Mouse (Mus musculus): ENCODE results near the gene Nek3. TPM values are rescaled to one million over a fixed set of nuclear protein-coding genes. Genes with fewer than 3 reads are reported as not detected.
A peak's percentile ranks its signal among the peaks of the same experiment; 100 is the strongest.

The Nek3 gene
- total and polyA plus RNA-seq, 2 experiments from 2014 or later = 4.1 to 5.1 TPM

DNA sequence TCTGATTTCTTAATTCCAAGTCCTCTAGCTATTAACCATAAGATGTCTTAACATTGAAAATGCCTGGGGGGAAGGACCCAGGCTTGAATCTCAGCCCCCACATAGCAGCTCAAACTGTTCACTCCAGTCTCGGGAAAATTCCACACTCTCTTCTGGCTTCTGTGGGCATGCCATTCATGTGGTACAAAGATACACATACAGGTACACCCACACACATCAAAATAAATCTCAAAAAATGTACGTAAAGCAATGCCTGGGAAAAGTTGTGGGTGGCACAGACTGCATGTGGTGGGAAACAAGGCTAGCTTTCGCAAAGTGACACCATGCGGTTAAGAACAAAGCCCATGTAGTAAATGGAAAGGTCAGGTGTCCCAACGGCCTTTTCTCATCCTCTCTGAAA is 2.9 kb upstream of the Nek3 start:
- no peaks in the 10 kb centered on the region for H3K27me3 ChIP-seq (ENCODE audit: insufficient read depth, low read length)
- 87% methylated on average over 5 of the region's 5 CpGs for WGBS
- no peaks in the 10 kb centered on the region for H3K36me3 ChIP-seq (ENCODE audit: insufficient read depth, low read length)
- no peak overlapping the region for H3K4me2 ChIP-seq (ENCODE audit: low read depth, low read length, poor library complexity, severe bottlenecking)
- no peak overlapping the region for H3K9ac ChIP-seq (replicated peaks; ENCODE audit: low read length, poor library complexity, severe bottlenecking)
- no peak overlapping the region for H3K4me3 ChIP-seq (ENCODE audit: low read depth, low read length)
- H3K9me3 ChIP-seq (ENCODE audit: low read length) = no peaks in the 10 kb centered on the region
- ATAC-seq (ENCODE audit: low FRiP score) = no peak
- no peak for DNase-seq (ENCODE audit: low spot score)
- H3K27ac ChIP-seq (ENCODE audit: low read depth, low read length) = no peak overlapping the region
- no peaks in the 10 kb centered on the region; the same call in 1 of the 2 replicates for H3K4me1 ChIP-seq (ENCODE audit: insufficient read depth, low read length)
- no peak for TF ChIP-seq CTCF (IDR thresholded peaks at IDR 0.05)

DNA sequence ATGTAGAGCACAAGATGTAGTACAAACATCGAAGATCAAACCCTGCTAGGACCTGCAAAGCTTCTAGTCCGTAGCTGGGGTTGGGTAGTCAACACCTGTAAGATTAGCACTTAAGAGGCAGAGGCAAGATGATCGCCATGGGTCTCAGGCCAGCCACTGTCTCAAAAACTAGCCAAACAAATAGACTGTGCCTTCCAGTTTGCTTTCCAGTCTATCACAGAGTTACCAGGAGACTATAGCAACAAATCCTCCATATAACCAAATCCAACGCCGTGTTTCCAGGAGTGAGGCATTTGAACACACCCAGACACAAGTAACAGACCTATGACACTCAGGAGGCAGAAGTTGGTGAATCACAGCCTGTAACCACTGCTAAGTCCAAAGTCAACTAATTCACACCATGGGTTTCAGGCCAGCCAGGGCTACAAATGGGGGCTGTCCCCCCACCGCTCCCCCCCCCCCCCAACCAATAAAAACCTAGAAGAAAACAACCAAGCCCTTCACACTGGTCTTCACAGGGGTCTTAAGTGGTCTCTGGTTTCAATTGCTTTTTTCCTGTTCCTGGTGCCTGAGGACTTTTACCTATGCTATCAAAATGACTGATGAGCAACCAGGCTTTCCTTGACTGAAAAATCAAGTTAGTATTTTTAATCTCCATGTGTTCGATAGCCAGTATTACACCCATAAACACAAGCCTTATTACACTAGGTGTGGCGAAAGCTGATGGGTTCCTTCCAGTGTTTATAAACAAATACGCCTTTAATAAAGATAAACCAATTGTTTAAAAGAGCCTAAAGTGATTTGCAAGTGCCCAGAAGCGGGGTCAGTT is 770 bp downstream of the Nek3 start:
- H3K36me3 ChIP-seq (ENCODE audit: insufficient read depth, low read length) = no peaks in the 10 kb centered on the region
- peak overlapping the region; percentile 53 for H3K4me3 ChIP-seq (ENCODE audit: low read depth, low read length)
- peak overlapping the region; percentile 51 for H3K4me2 ChIP-seq (ENCODE audit: low read depth, low read length, poor library complexity, severe bottlenecking)
- H3K27me3 ChIP-seq (ENCODE audit: insufficient read depth, low read length) = no peaks in the 10 kb centered on the region
- no peaks in the 10 kb centered on the region; the same call in 1 of the 2 replicates for H3K4me1 ChIP-seq (ENCODE audit: insufficient read depth, low read length)
- H3K9ac ChIP-seq (replicated peaks; ENCODE audit: low read length, poor library complexity, severe bottlenecking) = peak overlapping the region; percentile 57; the same call in 1 of the 2 replicates
- DNase-seq (ENCODE audit: low spot score) = no peak
- TF ChIP-seq CTCF (IDR thresholded peaks at IDR 0.05) = no peak
- WGBS = 54% methylated on average over 10 of the region's 10 CpGs
- H3K9me3 ChIP-seq (ENCODE audit: low read length) = no peaks in the 10 kb centered on the region
- peak overlapping the region; percentile 73 for H3K27ac ChIP-seq (ENCODE audit: low read depth, low read length)
- ATAC-seq (ENCODE audit: low FRiP score) = peak; percentile 56; the same call in 1 of the 2 replicates

DNA sequence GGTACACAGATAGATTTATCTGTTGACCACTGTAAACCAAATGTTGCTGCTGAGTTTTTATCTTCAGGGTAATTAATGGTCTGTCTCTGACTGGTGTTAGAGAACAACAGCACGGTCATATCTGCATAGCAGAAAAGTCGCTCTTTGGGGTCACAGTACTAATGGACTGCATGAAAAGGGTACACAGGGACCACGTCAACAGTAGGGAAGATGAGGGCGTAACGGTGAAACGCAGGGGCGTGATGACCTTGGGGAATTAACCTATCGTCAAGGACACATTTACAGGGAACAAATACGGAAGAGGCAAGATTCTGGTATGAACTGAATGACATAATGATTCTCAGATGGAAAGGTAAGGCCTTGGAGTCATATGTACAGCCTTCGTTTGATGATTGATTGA is 1.8 kb downstream of the Nek3 start:
- DNase-seq (ENCODE audit: low spot score) (no peak), ATAC-seq (ENCODE audit: low FRiP score) (no peak)
- no peak for TF ChIP-seq CTCF (IDR thresholded peaks at IDR 0.05)
- WGBS = 95% methylated on average over 10 of the region's 10 CpGs
- no peak overlapping the region for H3K9ac ChIP-seq (replicated peaks; ENCODE audit: low read length, poor library complexity, severe bottlenecking)
- H3K27me3 ChIP-seq (ENCODE audit: insufficient read depth, low read length) = no peaks in the 10 kb centered on the region
- H3K4me3 ChIP-seq (ENCODE audit: low read depth, low read length) = no peak overlapping the region
- no peaks in the 10 kb centered on the region for H3K9me3 ChIP-seq (ENCODE audit: low read length)
- H3K36me3 ChIP-seq (ENCODE audit: insufficient read depth, low read length) = no peaks in the 10 kb centered on the region
- no peak overlapping the region for H3K27ac ChIP-seq (ENCODE audit: low read depth, low read length)
- H3K4me1 ChIP-seq (ENCODE audit: insufficient read depth, low read length) = no peaks in the 10 kb centered on the region; the same call in 1 of the 2 replicates
- H3K4me2 ChIP-seq (ENCODE audit: low read depth, low read length, poor library complexity, severe bottlenecking) = no peak overlapping the region

DNA sequence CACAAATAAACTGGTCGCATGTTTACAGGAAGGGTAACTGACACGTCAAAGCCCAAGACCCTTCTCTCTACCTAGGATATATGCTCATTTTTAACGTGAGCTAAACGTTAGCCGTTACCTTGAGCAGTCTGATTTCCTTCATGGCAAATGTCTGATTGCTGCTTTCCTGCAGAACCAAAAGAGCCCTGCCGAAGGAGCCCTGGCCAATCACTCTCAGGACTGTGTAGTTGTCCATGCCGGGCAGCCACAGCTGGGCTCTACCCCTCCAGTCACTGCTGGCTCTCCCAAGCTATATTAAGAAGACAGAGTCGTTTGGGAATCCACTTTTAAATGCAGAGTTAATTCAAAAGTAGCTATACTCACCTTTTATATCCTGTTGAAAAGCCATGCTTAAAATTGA is 4.0 kb downstream of the Nek3 start:
- Histone ChIP-seq H3K27ac (ENCODE audit: low read depth, low read length) (no peak overlapping the region), H3K4me3 (ENCODE audit: low read depth, low read length) (no peak overlapping the region), H3K9me3 (ENCODE audit: low read length) (no peaks in the 10 kb centered on the region), H3K36me3 (ENCODE audit: insufficient read depth, low read length) (no peaks in the 10 kb centered on the region), H3K4me2 (ENCODE audit: low read depth, low read length, poor library complexity, severe bottlenecking) (no peak overlapping the region), H3K27me3 (ENCODE audit: insufficient read depth, low read length) (no peaks in the 10 kb centered on the region), H3K4me1 (ENCODE audit: insufficient read depth, low read length) (no peaks in the 10 kb centered on the region; the same call in 1 of the 2 replicates), H3K9ac (replicated peaks; ENCODE audit: low read length, poor library complexity, severe bottlenecking) (no peak overlapping the region)
- no peak for TF ChIP-seq CTCF (IDR thresholded peaks at IDR 0.05)
- ATAC-seq (ENCODE audit: low FRiP score) (no peak), DNase-seq (ENCODE audit: low spot score) (no peak)
- WGBS = 87% methylated on average over 8 of the region's 8 CpGs

DNA sequence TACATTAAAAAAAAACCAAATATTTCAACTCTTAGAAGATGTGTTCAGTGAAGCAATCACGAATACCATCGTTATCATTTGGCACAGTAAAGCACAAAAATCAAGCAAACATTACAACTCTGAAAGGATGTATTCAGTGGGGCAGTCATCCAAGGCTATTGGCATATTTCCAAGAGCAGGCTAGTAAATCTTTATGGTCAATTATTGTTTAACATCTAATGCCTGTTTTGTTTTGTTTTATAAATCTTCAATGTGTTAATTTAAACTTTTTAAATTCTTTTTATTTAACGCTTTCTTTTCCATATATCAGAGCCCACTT is 15.9 kb downstream of the Nek3 start:
- TF ChIP-seq CTCF (IDR thresholded peaks at IDR 0.05) = no peak
- Histone ChIP-seq H3K4me3 (ENCODE audit: low read depth, low read length) (no peak overlapping the region), H3K4me1 (ENCODE audit: insufficient read depth, low read length) (no peaks in the 10 kb centered on the region), H3K9ac (replicated peaks; ENCODE audit: low read length, poor library complexity, severe bottlenecking) (no peak overlapping the region), H3K36me3 (ENCODE audit: insufficient read depth, low read length) (0 out of 2 replicates have a peak, but pooled peaks cover 8% of the 10 kb centered on the region), H3K27me3 (ENCODE audit: insufficient read depth, low read length) (no peaks in the 10 kb centered on the region), H3K27ac (ENCODE audit: low read depth, low read length) (no peak overlapping the region), H3K4me2 (ENCODE audit: low read depth, low read length, poor library complexity, severe bottlenecking) (no peak overlapping the region), H3K9me3 (ENCODE audit: low read length) (no peaks in the 10 kb centered on the region)
- ATAC-seq (ENCODE audit: low FRiP score) (no peak), DNase-seq (ENCODE audit: low spot score) (peak; percentile 2)
- 84% methylated on average over 3 of the region's 3 CpGs for WGBS

DNA sequence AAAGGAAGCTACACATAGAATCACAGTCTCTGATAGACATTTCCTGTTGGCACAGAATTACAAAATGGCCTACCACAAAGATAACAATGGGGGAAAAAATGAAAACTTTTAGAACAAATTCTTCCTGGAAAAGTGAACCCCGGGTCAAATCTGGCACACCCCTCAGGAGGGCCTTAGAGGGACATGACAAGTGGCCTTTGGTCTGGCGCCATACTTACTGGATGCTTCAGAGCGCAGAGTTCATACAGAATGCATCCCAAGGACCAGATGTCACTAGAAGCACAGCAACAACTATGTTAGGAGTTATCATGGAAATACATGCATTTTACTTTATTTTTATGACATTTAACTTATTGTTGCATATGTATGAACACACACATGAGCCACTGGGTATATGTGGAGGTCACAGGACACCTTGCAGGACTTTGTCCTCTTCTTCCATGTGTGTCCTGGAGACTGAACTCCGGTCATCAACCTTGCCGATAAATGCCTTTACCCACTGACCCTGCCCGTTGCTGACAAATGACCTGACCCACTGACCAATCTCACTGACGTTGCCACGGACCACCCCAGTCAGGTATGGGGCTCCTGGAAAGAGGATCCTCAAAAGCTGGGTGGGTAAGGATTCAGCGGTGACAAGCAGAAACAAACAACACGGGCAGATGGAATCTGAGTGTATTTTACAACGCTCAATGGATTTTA is 16.4 kb downstream of the Nek3 start:
- H3K4me1 ChIP-seq (ENCODE audit: insufficient read depth, low read length) = no peaks in the 10 kb centered on the region
- H3K4me2 ChIP-seq (ENCODE audit: low read depth, low read length, poor library complexity, severe bottlenecking) = no peak overlapping the region
- no peaks in the 10 kb centered on the region for H3K27me3 ChIP-seq (ENCODE audit: insufficient read depth, low read length)
- TF ChIP-seq CTCF (IDR thresholded peaks at IDR 0.05) = no peak
- no peak overlapping the region for H3K9ac ChIP-seq (replicated peaks; ENCODE audit: low read length, poor library complexity, severe bottlenecking)
- H3K36me3 ChIP-seq (ENCODE audit: insufficient read depth, low read length) = 0 out of 2 replicates have a peak, but pooled peaks cover 5% of the 10 kb centered on the region
- 93% methylated on average over 11 of the region's 11 CpGs for WGBS
- ATAC-seq (ENCODE audit: low FRiP score) = no peak
- no peak for DNase-seq (ENCODE audit: low spot score)
- no peak overlapping the region for H3K27ac ChIP-seq (ENCODE audit: low read depth, low read length)
- H3K4me3 ChIP-seq (ENCODE audit: low read depth, low read length) = no peak overlapping the region
- H3K9me3 ChIP-seq (ENCODE audit: low read length) = no peaks in the 10 kb centered on the region

All from midbrain, postnatal 0 days (tissue).